19 mouse cellular contexts compared by ENCODE assay signal in the genomic region with DNA sequence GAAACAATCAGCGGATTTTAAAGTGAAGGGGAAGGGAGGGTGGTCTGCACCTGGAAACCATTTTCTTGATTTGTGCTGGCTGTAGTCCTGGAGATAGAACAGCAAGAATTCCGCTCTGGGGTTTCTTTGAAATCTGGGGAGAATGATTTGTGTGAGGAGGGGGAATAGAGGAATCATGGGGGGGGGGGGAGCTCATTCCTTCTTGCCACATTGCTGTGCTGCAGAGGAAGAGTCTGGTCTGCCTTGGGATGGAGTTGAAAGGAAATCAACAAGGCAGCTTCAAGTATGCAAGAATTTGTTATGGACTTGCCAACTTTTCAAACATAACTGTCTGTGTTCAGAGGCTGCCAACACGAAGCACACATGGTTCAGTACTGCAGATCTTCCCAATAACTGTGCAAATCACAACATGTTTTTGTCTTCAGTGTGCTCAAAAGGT.
DNase-seq lines count a peak whose midpoint lies in the region; ATAC-seq lines count a peak whose summit lies in the region.
"Had no signal": no experiment of that assay in that cellular context is flagged by ENCODE, and none has a peak within 500 bp of the region (broad histone marks: within the 10 kb centered on the region; RNA-seq: fewer than 3 reads in every experiment).

No protein-coding gene starts in this region.

- H3K27me3 ChIP-seq in lung, embryonic 15.5 days = no peaks in the 10 kb centered on the region
- H3K27me3 ChIP-seq in embryonic facial prominence, embryonic 15.5 days = no peaks in the 10 kb centered on the region
- H3K27me3 ChIP-seq: hindbrain, embryonic 15.5 days; limb, embryonic 15.5 days; megakaryocyte, embryonic 14.5 days had no signal

- H3K4me3 ChIP-seq in lung, embryonic 15.5 days = no peak overlapping the region
- H3K4me3 ChIP-seq in embryonic facial prominence, embryonic 15.5 days (replicated peaks) = no peak overlapping the region
- H3K4me3 ChIP-seq: heart, adult 2 months; hindbrain, embryonic 15.5 days; limb, embryonic 15.5 days; megakaryocyte, embryonic 14.5 days had no signal

- DNase-seq in lung, postnatal 10 days = no peak
- DNase-seq in embryo, embryonic 11.5 days (ENCODE audit: low read depth, low spot score) = peak; percentile 38
- peak; percentile 74 for DNase-seq in mesoderm, embryonic 11.5 days (ENCODE audit: low read depth, low spot score)
- DNase-seq in B cell, adult 2 months = no peak
- DNase-seq in left cerebral cortex, adult 11 months (ENCODE audit: low spot score) = no peak
- DNase-seq: adrenal gland, postnatal 10 days; cerebellum, adult 9-10 months; heart, adult 2 months; kidney, adult 9 months; layer of hippocampus, postnatal 36 days; thymus, postnatal 14 days had no signal

- peak; percentile 65; the same call in 1 of the 2 replicates for ATAC-seq in lung, embryonic 15.5 days (ENCODE audit: borderline replicate concordance, extremely low read depth, low FRiP score, low TSS enrichment)
- peak; percentile 67 for ATAC-seq in embryonic facial prominence, embryonic 15.5 days (ENCODE audit: insufficient number of reproducible peaks, low FRiP score, low TSS enrichment, low read depth)
- ATAC-seq: CD4-positive, CD25-positive, alpha-beta regulatory T cell, adult 4 months; lung, postnatal 0 days had no signal

- no peaks in the 10 kb centered on the region for H3K36me3 ChIP-seq in lung, embryonic 15.5 days
- no peaks in the 10 kb centered on the region for H3K36me3 ChIP-seq in embryonic facial prominence, embryonic 15.5 days
- H3K36me3 ChIP-seq: hindbrain, embryonic 15.5 days; limb, embryonic 15.5 days had no signal

- H3K4me2 ChIP-seq in lung, embryonic 15.5 days = no peak overlapping the region
- 0 out of 2 replicates have a peak overlapping the region, but pooled peaks have one; percentile 4 for H3K4me2 ChIP-seq in embryonic facial prominence, embryonic 15.5 days (replicated peaks)
- H3K4me2 ChIP-seq: hindbrain, embryonic 15.5 days; limb, embryonic 15.5 days had no signal

- no peak overlapping the region for H3K27ac ChIP-seq in lung, embryonic 15.5 days
- no peak overlapping the region for H3K27ac ChIP-seq in embryonic facial prominence, embryonic 15.5 days (replicated peaks)
- H3K27ac ChIP-seq: heart, adult 2 months; hindbrain, embryonic 15.5 days; limb, embryonic 15.5 days; stomach, postnatal 0 days had no signal

- 45% methylated on average over 3 of the region's 3 CpGs for WGBS in lung, embryonic 15.5 days
- WGBS in embryonic facial prominence, embryonic 15.5 days = 20% methylated on average over 3 of the region's 3 CpGs

- H3K9ac ChIP-seq in lung, embryonic 15.5 days = no peak overlapping the region
- no peak overlapping the region for H3K9ac ChIP-seq in embryonic facial prominence, embryonic 15.5 days
- H3K9ac ChIP-seq: hindbrain, embryonic 15.5 days; limb, embryonic 15.5 days had no signal

- H3K9me3 ChIP-seq in lung, embryonic 15.5 days = no peaks in the 10 kb centered on the region
- no peaks in the 10 kb centered on the region for H3K9me3 ChIP-seq in embryonic facial prominence, embryonic 15.5 days (replicated peaks)
- H3K9me3 ChIP-seq: hindbrain, embryonic 15.5 days; limb, embryonic 15.5 days; megakaryocyte, embryonic 14.5 days had no signal

- H3K4me1 ChIP-seq in lung, embryonic 15.5 days = no peaks in the 10 kb centered on the region
- no peaks in the 10 kb centered on the region for H3K4me1 ChIP-seq in embryonic facial prominence, embryonic 15.5 days
- H3K4me1 ChIP-seq: hindbrain, embryonic 15.5 days; megakaryocyte, embryonic 14.5 days had no signal

Comparison
In these comparisons a context has a peak if more than half of its experiments do, and no peak if none do; other contexts are left out.
1. DNase-seq: peak in embryo, embryonic 11.5 days (single experiment) and mesoderm, embryonic 11.5 days (single experiment); none in lung, postnatal 10 days (single experiment), B cell, adult 2 months (0 of 2) and left cerebral cortex, adult 11 months (single experiment).